Mouse (Mus musculus) lung, embryonic 15.5 days (tissue): ENCODE results near the gene Scn10a. TPM values are rescaled to one million over a fixed set of nuclear protein-coding genes. Genes with fewer than 3 reads are reported as not detected.

Experiments used
- ATAC-seq: fragments of 200-750 bp; cut with Nextera tagmentation; 2 replicates; pipeline ENCODE4 v1.8.0; 2017; ENCODE audit warnings: moderate number of reproducible peaks, borderline replicate concordance; ENCODE audit not compliant: low FRiP score, low TSS enrichment; ENCODE audit errors: extremely low read depth
- H3K27ac ChIP-seq: fragments of 300-500 bp; sonication (generic); 2 replicates; pipeline ENCODE4 v1.5.1; 2015; ENCODE audit warnings: moderate library complexity, mild to moderate bottlenecking, inconsistent platforms
- H3K27me3 ChIP-seq: fragments of 300-500 bp; sonication (generic); 2 replicates; pipeline ENCODE4 v1.6.1; 2015; ENCODE audit warnings: inconsistent platforms
- H3K36me3 ChIP-seq: fragments of 300-500 bp; sonication (generic); 2 replicates; pipeline ENCODE4 v1.6.1; 2015; ENCODE audit warnings: inconsistent platforms
- H3K4me1 ChIP-seq: fragments of 300-500 bp; sonication (generic); 2 replicates; pipeline ENCODE4 v1.6.1; 2015; ENCODE audit warnings: inconsistent platforms
- H3K4me2 ChIP-seq: fragments of 300-500 bp; sonication (generic); 2 replicates; pipeline ENCODE4 v1.6.1; 2015; ENCODE audit warnings: inconsistent platforms, mild to moderate bottlenecking, moderate library complexity
- H3K4me3 ChIP-seq: fragments of 300-500 bp; sonication (generic); 2 replicates; pipeline ENCODE4 v1.5.1; 2015; ENCODE audit warnings: mild to moderate bottlenecking, inconsistent platforms
- H3K9ac ChIP-seq: fragments of 300-500 bp; sonication (generic); 2 replicates; pipeline ENCODE4 v1.6.1; 2015; ENCODE audit warnings: inconsistent platforms
- H3K9me3 ChIP-seq: fragments of 300-500 bp; sonication (generic); 2 replicates; pipeline ENCODE4 v1.6.1; 2016; ENCODE audit warnings: inconsistent platforms
- WGBS: fragments of 180-500 bp; shearing (Covaris S2); methylation state at CpG from one replicate; pipeline ENCODE4 v1.1.7; 2015; 5-methylcytosine and 5-hydroxymethylcytosine counted together
- polyA plus RNA-seq: library from polyadenylated mRNA; unstranded; fragments of >200 nt; fragmentation: Nextera tagmentation; extraction: Ambion mirVana; gene quantifications from 2 replicates; pipeline ENCODE4 v1.2.1, GENCODE M21; 2015

The Scn10a gene
- polyA plus RNA-seq, 1 experiment from 2014 or later = 0.09 TPM

GRCm38 (mm10) chr9:119706700-119707099 is 12.4 kb downstream of the Scn10a start:
- Histone ChIP-seq H3K9ac (no peak overlapping the region), H3K4me1 (no peaks in the 10 kb centered on the region), H3K4me2 (no peak overlapping the region), H3K9me3 (no peaks in the 10 kb centered on the region), H3K27me3 (no peaks in the 10 kb centered on the region), H3K36me3 (no peaks in the 10 kb centered on the region), H3K27ac (no peak overlapping the region), H3K4me3 (no peak overlapping the region)
- WGBS = 9% methylated on average over 6 of the region's 6 CpGs
- peak; percentile 55; the same call in 1 of the 2 replicates for ATAC-seq

- Histone ChIP-seq H3K27me3 (no peaks in the 10 kb centered on the region), H3K27ac (no peak overlapping the region), H3K9me3 (no peaks in the 10 kb centered on the region), H3K4me1 (0 out of 2 replicates have a peak, but pooled peaks cover 2% of the 10 kb centered on the region), H3K4me2 (no peak overlapping the region), H3K4me3 (no peak overlapping the region), H3K9ac (no peak overlapping the region), H3K36me3 (no peaks in the 10 kb centered on the region)
- peak; percentile 46; the same call in 1 of the 2 replicates for ATAC-seq
- 40% methylated on average over 7 of the region's 7 CpGs for WGBS
Measured at GRCm38 (mm10) chr9:119691505-119691904, 27.6 kb downstream of the Scn10a start.

- no peaks in the 10 kb centered on the region for H3K9me3 ChIP-seq
- H3K27me3 ChIP-seq = no peaks in the 10 kb centered on the region
- no peak for ATAC-seq
- H3K9ac ChIP-seq = no peak overlapping the region
- H3K27ac ChIP-seq = no peak overlapping the region
- H3K4me3 ChIP-seq = no peak overlapping the region
- no peaks in the 10 kb centered on the region for H3K36me3 ChIP-seq
- 0 out of 2 replicates have a peak, but pooled peaks cover 2% of the 10 kb centered on the region for H3K4me1 ChIP-seq
- WGBS = 69% methylated on average over 8 of the region's 8 CpGs
- no peak overlapping the region for H3K4me2 ChIP-seq
Measured at GRCm38 (mm10) chr9:119691001-119691400, 28.1 kb downstream of the Scn10a start.

GRCm38 (mm10) chr9:119687893-119688292 is 31.2 kb downstream of the Scn10a start:
- H3K27ac ChIP-seq = no peak overlapping the region
- no peaks in the 10 kb centered on the region for H3K36me3 ChIP-seq
- no peaks in the 10 kb centered on the region for H3K9me3 ChIP-seq
- ATAC-seq = no peak
- no peak overlapping the region for H3K4me2 ChIP-seq
- 54% methylated on average over 8 of the region's 8 CpGs for WGBS
- no peaks in the 10 kb centered on the region for H3K27me3 ChIP-seq
- H3K9ac ChIP-seq = no peak overlapping the region
- 0 out of 2 replicates have a peak, but pooled peaks cover 2% of the 10 kb centered on the region for H3K4me1 ChIP-seq
- H3K4me3 ChIP-seq = no peak overlapping the region

- H3K9me3 ChIP-seq = no peaks in the 10 kb centered on the region
- H3K27ac ChIP-seq = no peak overlapping the region
- H3K9ac ChIP-seq = no peak overlapping the region
- no peaks in the 10 kb centered on the region for H3K36me3 ChIP-seq
- H3K27me3 ChIP-seq = no peaks in the 10 kb centered on the region
- H3K4me2 ChIP-seq = no peak overlapping the region
- 91% methylated on average over 8 of the region's 8 CpGs for WGBS
- 0 out of 2 replicates have a peak, but pooled peaks cover under 1% of the 10 kb centered on the region for H3K4me1 ChIP-seq
- no peak overlapping the region for H3K4me3 ChIP-seq
- ATAC-seq = no peak
Measured at GRCm38 (mm10) chr9:119686187-119686586, 32.9 kb downstream of the Scn10a start.

- Histone ChIP-seq H3K9me3 (no peaks in the 10 kb centered on the region), H3K27ac (no peak overlapping the region), H3K4me3 (no peak overlapping the region), H3K4me2 (no peak overlapping the region), H3K27me3 (no peaks in the 10 kb centered on the region), H3K9ac (no peak overlapping the region), H3K4me1 (no peaks in the 10 kb centered on the region), H3K36me3 (no peaks in the 10 kb centered on the region)
- 51% methylated on average over 3 of the region's 3 CpGs for WGBS
- no peak for ATAC-seq
Measured at GRCm38 (mm10) chr9:119680896-119681295, 38.2 kb downstream of the Scn10a start.

- no peak for ATAC-seq
- no peak overlapping the region for H3K4me2 ChIP-seq
- no peak overlapping the region for H3K4me3 ChIP-seq
- no peaks in the 10 kb centered on the region for H3K36me3 ChIP-seq
- WGBS = 54% methylated on average over 1 of the region's 1 CpGs
- H3K4me1 ChIP-seq = no peaks in the 10 kb centered on the region
- H3K27ac ChIP-seq = no peak overlapping the region
- H3K9ac ChIP-seq = no peak overlapping the region
- H3K9me3 ChIP-seq = no peaks in the 10 kb centered on the region
- no peaks in the 10 kb centered on the region for H3K27me3 ChIP-seq
Measured at GRCm38 (mm10) chr9:119664109-119664508, 55.0 kb downstream of the Scn10a start.

GRCm38 (mm10) chr9:119656111-119656510 is 63.0 kb downstream of the Scn10a start:
- WGBS = 25% methylated on average over 6 of the region's 6 CpGs
- H3K4me3 ChIP-seq = no peak overlapping the region

GRCm38 (mm10) chr9:119653758-119654157 is 65.4 kb downstream of the Scn10a start:
- Histone ChIP-seq H3K36me3 (no peaks in the 10 kb centered on the region), H3K4me1 (no peaks in the 10 kb centered on the region), H3K9ac (no peak overlapping the region), H3K4me2 (no peak overlapping the region), H3K9me3 (no peaks in the 10 kb centered on the region), H3K27me3 (no peaks in the 10 kb centered on the region), H3K27ac (no peak overlapping the region), H3K4me3 (no peak overlapping the region)
- WGBS = 49% methylated on average over 5 of the region's 5 CpGs
- no peak for ATAC-seq

More at GRCm38 (mm10) chr9:119656111-119656510, 63.0 kb downstream of the Scn10a start:
- H3K4me1 ChIP-seq = no peaks in the 10 kb centered on the region
- H3K4me2 ChIP-seq = no peak overlapping the region
- H3K9ac ChIP-seq = no peak overlapping the region
- no peaks in the 10 kb centered on the region for H3K9me3 ChIP-seq
- no peaks in the 10 kb centered on the region for H3K27me3 ChIP-seq
- no peak for ATAC-seq
- H3K27ac ChIP-seq = no peak overlapping the region
- H3K36me3 ChIP-seq = no peaks in the 10 kb centered on the region

GRCm38 (mm10) chr9:119646942-119647547 is 72.1 kb downstream of the Scn10a start:
- Histone ChIP-seq H3K4me2 (no peak overlapping the region), H3K27ac (no peak overlapping the region), H3K27me3 (no peaks in the 10 kb centered on the region), H3K36me3 (no peaks in the 10 kb centered on the region), H3K4me3 (no peak overlapping the region), H3K9ac (no peak overlapping the region), H3K9me3 (no peaks in the 10 kb centered on the region), H3K4me1 (no peaks in the 10 kb centered on the region)
- 55% methylated on average over 8 of the region's 8 CpGs for WGBS
- ATAC-seq = no peak

- no peak overlapping the region for H3K4me3 ChIP-seq
- H3K4me2 ChIP-seq = no peak overlapping the region
- no peaks in the 10 kb centered on the region for H3K36me3 ChIP-seq
- no peak for ATAC-seq
- no peaks in the 10 kb centered on the region for H3K4me1 ChIP-seq
- H3K9me3 ChIP-seq = no peaks in the 10 kb centered on the region
- H3K27ac ChIP-seq = no peak overlapping the region
- no peak overlapping the region for H3K9ac ChIP-seq
- WGBS = 90% methylated on average over 6 of the region's 6 CpGs
- no peaks in the 10 kb centered on the region for H3K27me3 ChIP-seq
Measured at GRCm38 (mm10) chr9:119641985-119642384, 77.1 kb downstream of the Scn10a start.

GRCm38 (mm10) chr9:119634216-119634843 is 84.8 kb downstream of the Scn10a start:
- no peaks in the 10 kb centered on the region for H3K36me3 ChIP-seq
- 0 out of 2 replicates have a peak, but pooled peaks cover 7% of the 10 kb centered on the region for H3K4me1 ChIP-seq
- H3K27ac ChIP-seq = no peak overlapping the region
- no peaks in the 10 kb centered on the region for H3K9me3 ChIP-seq
- WGBS = 28% methylated on average over 11 of the region's 11 CpGs
- ATAC-seq = no peak
- peaks cover 17% of the 10 kb centered on the region for H3K27me3 ChIP-seq
- H3K4me3 ChIP-seq = no peak overlapping the region
- H3K9ac ChIP-seq = no peak overlapping the region
- H3K4me2 ChIP-seq = no peak overlapping the region
